Mouse (Mus musculus) spleen, adult 2 months (tissue): Measurements from ENCODE around the gene Aco2.

Experiments
- CTCF ChIP-seq: fragments of 200-500 bp; IDR thresholded peaks from 2 replicates; pipeline ENCODE4 v1.5.1; 2011; ENCODE audit warnings: mild to moderate bottlenecking, inconsistent platforms; ENCODE audit not compliant: insufficient read depth, insufficient read length, insufficient replicate concordance; ENCODE audit errors: extremely low read depth
- POLR2A ChIP-seq: fragments of 200-500 bp; IDR thresholded peaks from 2 replicates; pipeline ENCODE4 v1.6.1; 2011; ENCODE audit warnings: low read depth, low read length, inconsistent platforms

DNA sequence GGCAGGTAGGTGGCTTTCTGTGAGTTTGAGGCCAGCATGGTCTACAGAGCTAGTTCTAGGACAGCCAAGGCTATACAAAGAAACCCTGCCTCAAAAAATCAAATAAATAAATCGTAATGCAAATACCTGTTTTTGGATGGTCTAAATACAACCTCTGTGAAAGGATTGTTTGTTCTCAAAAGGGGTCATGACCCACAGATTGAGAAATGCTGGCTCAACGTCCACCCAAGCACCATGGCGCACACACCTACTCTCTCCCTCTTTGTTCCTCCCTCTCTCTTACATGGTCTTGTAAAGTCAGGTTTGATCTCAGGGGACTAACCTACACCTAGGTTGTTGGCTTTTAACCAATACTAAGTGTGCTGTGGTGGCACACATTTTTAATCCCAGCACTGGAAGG is 49.5 kb upstream of the Aco2 start:
- TF ChIP-seq CTCF (no peak), POLR2A (no peak)
